Mouse (Mus musculus) bone marrow macrophage, adult 2 months (primary cell): ENCODE results near the gene Gm17332.

Source experiments
- CTCF ChIP-seq: IDR thresholded peaks from 2 replicates; pipeline ENCODE4 v1.5.1; 2012; ENCODE audit warnings: low read depth, mild to moderate bottlenecking, low read length, moderate library complexity
- POLR2A ChIP-seq: IDR thresholded peaks from 2 replicates; pipeline ENCODE4 v1.6.1; 2012; ENCODE audit warnings: mild to moderate bottlenecking, low read depth, low read length, borderline replicate concordance

- TF ChIP-seq POLR2A = no peak
- no peak for TF ChIP-seq CTCF
Observed at GRCm38 (mm10) chr11:31194761-31195160, 12.5 kb upstream of the Gm17332 start.
